Mouse (Mus musculus) cerebellum, postnatal 25 days (tissue): Measurements from ENCODE around the gene Sirt4.

ENCODE experiments used
- DNase-seq, 2 experiments: peaks; one replicate each; pipeline ENCODE4 v3.0.0; 2021; ENCODE audit warnings: mixed read lengths in 2 of 2

Gene Sirt4

DNA sequence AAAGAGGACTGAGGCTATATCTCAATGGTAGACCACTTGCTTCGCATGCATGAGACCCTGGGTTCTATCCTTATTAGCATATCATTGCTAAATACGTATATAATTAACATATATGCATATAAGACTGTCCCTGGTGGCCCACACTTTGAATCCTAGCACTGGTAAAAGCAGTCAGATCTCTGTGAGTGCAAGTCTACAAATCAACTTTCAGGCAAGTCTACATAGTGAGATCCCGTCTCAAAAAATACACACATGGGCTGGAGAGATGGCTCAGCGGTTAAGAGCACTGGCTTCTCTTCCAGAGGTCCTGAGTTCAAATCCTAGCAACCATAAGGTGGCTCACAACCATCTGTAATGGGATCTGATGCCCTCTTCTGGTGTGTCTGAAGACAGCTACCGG is 6.6 kb upstream of the Sirt4 start:
- DNase-seq: no peak

DNA sequence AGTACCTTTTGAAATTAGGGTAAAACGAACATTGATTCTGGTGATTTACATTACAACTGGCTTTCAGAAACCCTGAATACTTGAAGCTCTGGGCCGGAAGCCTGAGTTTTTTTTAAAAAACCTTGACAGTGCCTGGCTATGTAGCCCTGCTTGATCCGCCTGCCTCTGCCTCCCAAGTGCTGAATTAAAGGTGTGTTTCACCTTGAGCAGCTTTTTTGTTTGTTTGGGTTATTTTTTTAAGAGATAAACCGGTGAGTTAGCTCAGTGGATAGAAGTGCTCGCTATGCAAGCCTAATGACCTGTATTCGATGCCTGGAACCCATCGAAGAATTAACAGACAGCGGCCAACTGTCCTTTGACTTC is 6.1 kb upstream of the Sirt4 start:
- no peak for DNase-seq

DNA sequence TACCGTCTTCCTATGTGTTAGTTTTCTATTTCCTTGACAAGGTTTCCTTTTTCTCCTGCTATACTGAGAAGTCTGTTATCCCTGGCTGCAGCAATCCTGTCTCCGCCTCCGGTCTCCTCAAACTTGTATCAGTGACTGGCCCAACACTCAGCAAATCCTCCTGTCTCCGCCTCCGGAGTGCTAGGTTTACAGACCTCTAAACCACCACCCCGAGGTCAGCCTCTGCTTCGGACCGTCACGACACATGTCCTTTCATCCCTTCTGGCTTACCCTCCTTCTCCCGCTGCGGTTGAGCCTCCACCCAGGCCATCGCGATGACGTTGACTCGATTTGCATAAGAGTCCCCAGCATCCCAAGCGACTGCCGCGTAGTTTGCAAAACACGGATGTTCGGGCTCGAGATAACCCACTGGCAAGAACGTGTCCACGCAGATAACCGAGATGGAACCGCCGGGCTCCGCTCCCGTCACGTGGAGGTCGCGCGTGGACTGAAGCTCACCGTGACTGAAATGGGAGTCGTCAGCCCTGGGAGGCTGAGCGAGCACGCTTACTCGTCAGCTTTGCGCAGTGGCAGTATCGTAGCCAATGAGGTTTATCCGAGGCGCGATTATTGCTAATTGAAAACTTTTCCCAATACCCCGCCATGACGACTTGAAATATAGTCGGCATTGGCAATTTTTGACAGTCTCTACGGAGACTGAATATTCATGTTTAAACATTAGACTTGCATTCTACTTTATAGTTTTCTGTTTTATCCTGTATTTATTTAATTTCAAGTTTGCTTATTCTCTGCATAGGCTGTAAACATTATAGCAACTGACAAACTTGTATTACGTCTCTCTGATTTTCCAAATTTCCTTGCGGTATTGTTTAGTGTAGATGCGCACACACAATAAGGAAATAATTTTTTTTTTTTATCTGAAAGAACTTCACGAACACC is 5.4 kb upstream of the Sirt4 start:
- peak; percentile 92 to 94 for DNase-seq

DNA sequence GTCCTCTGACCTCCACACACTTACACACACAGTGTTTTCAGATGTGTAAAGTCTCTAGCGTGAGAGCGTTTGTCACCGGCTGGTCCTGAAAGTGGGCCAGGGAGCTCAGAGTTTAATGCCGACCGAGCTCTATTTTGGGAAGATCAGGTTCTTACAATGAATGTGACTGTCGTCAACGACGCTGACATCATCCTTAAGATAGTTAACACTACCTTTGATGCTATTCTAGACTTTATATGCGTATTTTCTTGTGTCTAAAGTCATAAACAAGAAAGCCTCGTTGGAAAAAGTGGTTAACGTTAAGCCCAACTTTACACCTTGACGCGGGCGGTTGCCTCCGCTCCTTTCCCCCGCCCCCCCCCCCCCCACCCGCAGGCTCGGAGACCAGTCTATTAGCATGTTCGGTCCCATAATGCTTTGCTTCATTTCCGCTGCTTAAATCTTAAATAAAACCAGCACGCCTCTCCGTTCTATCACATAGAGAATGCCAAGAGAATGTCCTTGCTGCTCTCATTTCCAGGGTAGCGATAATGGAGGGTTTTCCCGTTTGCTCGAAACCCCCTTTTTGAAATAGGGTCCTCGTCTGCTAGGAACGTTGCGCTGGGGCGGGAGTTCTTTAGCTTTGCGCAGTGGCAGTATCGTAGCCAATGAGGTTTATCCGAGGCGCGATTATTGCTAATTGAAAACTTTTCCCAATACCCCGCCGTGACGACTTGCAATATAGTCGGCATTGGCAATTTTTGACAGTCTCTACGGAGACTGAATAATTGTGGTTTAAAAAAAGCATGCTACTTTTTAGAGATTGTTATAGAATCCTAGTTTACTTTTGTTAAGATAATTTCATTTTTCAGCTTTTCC is 4.5 kb upstream of the Sirt4 start:
- DNase-seq: peak; percentile 80 to 89

DNA sequence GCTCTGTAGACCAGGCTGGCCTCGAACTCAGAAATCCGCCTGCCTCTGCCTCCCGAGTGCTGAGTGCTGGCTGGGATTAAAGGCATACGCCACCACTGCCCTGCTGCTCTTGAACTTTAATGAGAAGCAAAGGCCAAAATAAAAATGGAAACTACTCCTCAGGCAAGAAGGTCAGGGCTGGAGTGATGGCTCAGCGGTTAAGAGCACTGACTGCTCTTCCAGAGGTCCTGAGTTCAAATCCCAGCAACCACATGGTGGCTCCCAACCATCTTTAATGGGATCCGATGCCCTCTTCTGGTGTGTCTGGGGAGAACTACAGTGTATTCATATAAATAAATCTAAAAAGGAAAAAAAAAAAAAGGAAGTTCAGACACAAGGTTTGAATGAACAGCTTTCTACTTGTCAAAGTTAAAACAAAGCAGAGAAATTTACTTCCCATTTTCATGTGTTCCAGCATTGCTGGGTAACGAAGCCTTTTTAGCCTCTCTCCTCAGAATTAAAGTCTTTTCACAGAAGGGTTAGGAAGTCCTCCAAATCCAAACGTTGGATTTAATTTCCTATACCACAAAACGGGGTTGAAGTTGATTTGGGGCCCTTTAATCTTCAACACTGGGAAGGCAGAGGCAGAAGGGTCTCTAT is 3.5 kb upstream of the Sirt4 start:
- no peak for DNase-seq

DNA sequence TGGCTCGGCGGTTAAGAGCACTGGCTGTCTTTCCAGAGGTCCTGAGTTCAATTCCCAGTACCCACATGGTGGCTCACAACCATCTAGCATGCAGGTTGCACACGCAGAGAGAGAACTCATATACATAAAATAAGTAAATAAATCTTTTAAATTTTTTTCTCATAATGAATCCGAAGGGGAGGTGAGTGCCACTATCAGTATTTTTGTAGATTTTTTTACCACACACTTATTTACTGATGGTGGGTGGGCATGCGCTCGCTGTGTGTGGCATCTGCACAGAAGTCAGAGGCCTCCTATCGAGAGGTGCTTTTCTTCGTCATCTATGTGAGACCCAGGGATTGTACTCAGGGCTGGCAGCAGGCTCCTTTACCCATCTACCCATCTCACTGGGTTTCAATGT is 2.8 kb upstream of the Sirt4 start:
- DNase-seq: no peak

DNA sequence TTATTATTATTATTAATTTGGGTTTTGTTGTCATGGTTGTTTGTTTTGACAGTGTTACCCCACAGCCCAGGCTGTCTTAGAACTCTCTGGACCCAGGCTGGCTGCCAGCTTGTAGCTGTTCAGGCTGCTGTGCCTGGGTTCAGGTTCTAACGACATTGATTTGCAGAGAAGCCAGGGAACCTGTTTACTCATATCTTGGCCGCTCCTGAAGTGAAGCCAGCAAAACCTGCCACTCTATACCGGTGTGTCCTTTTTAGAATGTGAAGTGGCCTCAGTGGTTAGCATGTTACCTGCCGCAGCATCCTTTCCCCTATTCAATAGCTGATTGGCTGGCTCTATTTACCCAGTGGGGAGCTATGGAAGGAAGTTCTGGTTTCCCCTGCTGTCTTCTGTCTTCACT is 2.2 kb upstream of the Sirt4 start:
- DNase-seq: peak in 1 of 2 experiments; percentile 40

DNA sequence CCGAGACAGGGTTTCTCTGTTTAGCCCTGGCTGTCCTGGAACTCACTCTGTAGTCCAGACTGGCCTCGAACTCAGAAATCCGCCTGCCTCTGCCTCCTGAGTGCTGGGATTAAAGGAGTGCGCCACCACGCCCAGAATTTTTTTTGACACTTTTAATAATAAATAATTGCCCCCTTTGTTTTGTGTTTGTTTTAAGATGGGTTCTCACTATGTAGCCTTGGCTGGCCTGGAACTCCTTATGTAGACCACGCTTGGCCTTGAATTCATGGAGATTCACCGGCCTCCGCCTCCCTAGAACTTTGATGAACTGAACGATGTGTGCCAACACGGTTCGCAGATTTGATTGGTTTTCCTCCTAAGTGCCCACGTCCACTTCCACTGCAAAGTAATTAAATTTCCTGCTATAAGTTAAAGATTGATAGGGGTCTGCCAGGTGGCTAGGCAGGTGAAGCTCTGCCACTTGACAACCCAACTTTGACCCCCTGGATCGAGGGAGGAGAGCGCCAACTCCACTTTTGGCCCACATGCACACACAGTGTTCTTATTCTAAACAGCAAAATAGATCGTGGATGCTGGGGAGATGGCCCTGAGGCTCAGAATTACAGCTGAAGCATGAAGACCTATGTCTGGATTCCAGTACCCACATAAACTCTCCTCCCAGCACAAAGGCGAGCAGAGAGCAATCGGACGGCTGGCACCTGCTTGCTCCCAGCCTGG is 1.1 kb upstream of the Sirt4 start:
- DNase-seq: no peak

DNA sequence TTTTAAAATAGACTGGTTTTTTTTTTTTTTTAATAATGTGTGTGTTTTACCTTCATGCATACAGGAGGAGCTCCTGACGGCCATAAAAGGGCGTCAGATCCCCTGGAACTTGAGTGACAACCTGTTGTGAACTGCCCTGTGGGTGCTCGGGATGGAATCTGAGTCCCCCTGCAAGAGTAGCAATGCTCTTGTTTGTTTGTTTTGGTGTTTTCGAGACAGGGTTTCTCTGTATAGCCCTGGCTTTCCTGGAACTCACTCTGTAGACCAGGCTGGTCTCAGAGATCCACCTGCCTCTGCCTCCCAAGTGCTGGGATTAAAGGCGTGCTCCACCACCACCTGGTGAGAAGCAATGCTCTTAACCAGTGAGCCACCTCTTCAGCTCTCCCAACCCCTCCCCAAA is 471 bp upstream of the Sirt4 start:
- no peak for DNase-seq

DNA sequence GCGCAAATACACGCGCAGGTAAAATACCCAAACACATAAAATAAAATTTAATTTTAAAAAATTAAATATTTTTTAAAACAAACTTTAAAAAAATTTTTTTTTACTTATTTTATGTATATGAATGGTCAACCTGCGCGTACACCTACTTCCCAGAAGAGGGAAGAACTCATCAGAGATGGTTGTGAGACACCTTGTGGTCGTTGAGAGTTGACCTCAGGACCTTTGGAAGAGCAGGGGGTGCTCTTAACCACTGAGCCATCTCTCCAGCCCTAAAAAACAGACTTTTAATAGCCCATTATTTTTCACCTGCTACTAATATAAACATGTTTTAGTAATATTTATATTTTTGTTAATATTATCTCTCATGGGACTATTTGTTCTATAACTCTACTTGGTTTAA is 1.1 kb downstream of the Sirt4 start:
- no peak for DNase-seq

DNA sequence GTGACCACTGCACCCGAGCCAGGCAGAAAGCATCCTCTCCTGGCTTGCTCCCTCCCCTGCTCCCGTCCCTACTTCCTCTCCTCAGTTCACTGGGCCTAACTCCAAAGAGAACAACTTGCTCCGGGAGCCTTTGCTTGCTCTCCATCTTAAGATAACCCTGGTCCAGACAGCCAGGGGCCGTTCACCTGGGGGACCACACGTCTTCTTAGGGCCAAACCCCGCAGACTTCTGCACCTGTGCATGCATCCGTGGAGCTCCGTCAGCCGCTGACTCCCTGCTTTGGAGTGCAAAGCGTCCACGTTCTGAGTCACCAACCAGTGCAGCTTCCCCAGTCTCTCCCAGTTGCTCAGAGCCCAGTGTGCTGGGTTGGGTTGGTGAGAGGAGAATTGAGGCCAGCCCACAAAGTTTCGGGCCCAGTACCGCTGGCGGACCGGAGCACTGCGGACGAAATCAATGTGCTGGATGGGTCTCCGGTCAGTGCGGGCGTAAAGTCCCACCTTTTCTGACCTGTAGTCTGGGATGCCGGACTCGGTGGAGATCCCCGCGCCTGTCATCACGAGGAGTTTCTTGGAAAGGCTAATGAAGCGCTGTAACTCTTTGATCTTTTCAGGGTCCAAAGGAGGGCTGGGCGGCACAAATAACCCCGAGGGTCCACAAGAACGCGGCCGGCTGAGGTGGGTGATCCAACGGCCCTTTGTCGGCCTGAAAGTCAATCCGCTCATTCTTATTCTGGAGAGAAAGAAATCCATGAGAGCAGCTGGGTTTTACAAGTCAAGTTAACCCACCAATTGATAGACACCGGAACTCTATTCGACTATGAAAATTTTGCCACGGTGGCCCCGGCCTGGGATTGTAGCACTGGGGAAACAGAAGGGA is 1.9 kb downstream of the Sirt4 start:
- peak; percentile 48 to 53 for DNase-seq

DNA sequence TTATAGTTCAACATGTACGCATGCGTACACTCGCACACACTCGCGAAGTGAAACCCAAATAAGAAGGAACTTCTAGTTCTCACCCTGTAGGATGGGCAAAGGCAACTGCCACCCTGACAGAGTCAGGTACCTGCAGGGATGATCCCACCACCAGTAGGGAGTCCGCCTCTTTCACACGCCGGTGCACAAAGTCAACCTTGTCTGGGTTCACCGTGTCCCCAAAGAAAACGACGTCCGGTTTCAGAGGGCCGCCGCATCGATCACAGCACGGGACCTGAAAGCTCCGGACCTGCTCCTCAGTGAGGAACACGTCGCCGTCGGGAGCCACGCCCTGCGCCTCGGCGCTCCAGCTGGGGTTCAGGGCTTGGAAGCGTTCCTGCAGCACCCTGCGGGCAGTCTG is 4.4 kb downstream of the Sirt4 start:
- DNase-seq: peak in 1 of 2 experiments; percentile 54

DNA sequence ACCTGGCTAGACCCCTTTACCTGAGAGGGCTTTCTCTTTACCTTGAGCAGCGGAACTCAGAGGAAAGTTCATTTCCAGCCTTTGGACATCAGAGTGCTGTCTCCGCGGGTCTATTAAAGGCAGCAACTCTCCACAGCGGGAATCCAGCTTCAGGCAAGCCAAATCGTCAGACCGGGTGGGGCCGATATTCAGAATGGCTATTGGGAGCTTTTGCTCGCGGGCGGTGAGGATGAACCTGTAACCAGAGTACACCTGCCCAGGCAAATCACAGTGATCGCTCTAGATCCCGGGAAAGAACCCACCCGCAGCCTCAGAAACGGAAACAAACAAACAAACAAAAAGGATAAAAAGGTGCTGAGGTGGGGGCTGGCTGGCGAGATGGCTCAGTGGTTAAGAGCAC is 5.0 kb downstream of the Sirt4 start:
- DNase-seq: no peak

DNA sequence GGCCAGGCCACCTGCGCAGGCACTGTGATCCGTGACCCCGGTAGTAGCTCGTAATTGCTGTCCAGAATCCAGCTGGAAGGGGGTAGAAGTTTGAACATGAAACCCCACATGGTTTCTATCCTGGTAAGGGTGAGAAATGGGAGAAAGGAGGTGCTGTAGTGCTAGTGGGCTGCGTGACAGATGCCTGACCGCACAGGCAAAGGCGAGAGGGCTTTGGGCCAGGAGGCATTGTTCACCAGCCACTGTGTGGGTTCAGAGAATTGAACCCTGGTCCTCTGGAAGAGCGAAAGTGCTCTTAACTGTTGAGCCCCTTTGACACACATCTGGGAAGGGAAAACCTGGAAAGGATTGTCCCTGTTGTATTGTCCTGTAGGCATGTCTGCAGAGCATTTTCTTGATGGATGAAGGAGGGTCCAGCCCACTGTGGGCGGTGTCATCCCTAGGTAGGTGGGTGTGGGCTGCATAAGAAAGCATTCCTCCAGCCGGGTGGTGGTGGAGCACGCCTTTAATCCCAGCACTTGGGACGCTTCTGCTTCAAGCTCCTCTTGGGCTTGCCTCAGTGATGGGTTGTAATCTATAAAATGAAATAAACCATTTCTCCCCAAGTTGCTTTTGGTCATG is 8.3 kb downstream of the Sirt4 start:
- no peak for DNase-seq

DNA sequence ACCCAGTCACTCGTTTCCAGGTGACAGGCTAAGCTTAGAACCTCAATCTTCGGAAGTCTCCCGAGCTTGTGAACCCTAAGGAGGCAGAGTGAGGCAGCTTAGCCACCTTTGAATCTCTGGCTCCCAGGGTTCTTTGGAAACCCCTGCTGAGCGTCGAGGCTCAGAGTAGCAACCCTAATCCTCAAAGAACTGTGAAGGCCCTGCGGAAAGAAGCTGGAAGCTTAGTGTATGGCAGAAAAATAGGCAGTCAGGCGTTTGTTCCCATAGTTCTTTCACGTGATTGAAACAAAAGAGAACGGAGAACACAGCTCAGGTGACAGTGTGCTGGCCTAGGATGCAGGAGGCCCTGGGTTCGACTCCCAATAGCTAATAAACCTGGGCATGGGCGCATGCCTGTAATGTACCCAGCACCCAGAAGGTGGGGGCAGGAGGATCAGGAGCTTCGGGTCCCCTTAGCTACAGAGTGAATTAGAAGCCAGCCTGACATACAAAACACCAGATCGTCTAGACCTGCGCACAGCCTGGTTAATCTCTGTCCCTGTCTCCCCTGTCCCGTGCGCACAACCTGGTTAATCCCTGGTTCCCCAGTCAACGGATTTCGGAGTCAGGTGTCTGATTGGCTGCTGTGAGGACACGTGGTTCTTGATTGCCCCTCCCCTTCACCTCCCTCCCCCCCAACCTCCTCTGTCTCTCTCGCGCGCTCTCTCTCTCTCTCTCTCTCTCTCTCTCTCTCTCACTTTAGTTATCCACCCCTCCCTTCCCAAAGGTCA is 9.0 kb downstream of the Sirt4 start:
- DNase-seq: peak; percentile 57 to 69

DNA sequence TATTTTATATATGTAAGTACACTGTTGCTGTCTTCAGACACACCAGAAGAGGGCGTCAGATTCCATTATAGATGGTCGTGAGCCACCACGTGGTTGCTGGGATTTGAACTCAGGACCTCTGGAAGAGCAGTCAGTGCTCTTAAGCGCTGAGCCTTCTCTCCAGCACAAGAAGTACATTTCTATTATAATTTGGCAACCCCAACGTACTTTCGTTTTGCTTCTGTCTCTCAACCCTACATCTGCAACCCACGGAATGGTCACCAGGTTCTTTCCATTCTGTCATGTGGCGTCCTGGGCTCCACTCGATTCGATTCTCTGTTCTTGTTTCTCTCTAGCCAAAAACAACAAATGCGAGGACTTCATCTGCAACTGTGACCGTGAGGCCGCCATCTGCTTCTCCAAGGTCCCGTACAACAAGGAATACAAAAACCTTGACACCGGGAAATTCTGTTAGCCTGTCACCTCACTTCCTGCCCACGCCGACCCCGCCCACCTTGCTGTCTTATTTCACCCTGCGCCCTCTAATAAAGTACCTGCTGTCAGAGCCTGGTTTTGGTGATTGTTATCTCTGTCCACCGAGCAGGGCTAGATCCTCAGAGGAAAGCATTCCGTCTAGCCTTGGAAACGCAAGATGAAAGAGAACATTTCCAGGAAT is 10.2 kb downstream of the Sirt4 start:
- DNase-seq: no peak

DNA sequence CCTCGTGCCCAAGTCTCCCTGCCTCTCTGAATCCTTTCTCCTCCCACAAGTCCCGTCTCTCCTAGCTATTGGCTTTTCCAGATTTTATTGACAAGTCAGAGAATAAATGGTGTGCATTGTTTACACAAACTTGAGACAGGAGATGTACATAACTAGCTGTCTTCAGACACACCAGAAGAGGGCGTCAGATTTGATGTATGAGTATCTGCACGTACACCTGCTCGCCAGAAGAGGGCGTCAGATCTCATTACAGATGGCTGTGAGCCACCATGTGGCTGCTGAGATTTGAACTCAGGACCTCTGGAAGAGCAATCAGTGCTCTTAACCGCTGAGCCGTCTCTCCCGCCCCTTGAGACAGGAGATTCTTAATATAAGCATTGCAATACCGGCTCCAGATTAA is 11.3 kb downstream of the Sirt4 start:
- no peak for DNase-seq

DNA sequence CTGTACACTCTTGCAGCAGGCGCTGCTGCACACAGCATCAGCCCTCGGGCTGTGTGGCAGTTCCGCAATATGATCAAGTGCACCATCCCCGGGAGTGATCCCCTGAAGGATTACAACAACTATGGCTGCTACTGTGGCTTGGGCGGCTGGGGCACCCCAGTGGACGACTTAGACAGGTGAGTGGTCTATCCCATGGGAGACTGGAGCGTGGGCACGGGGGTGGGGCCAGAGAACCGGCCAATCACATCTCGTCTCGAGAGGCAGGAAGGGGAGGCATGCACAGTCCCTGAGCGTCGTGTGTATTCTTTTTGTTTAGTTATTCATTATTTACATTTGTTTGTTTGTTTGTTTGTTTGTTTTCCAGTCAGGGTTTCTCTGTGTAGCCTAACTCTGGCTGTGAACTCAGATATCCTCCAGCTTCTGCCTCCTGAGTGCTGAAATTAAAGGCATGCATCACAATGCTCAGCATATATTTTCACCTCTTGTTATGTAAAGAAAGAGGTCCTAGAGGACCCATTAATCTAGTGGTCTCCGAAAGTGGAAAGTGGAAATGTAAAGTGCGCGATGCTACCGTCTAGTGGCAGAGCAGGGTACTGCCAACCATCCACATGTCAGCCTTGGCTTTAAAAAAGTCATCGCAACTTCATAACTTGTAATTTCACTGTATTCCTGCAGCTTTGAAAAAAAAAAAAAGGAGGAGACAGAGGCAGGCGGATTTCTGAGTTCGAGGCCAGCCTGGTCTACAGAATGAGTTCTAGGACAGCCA is 13.6 kb downstream of the Sirt4 start:
- DNase-seq: peak; percentile 62 to 76

DNA sequence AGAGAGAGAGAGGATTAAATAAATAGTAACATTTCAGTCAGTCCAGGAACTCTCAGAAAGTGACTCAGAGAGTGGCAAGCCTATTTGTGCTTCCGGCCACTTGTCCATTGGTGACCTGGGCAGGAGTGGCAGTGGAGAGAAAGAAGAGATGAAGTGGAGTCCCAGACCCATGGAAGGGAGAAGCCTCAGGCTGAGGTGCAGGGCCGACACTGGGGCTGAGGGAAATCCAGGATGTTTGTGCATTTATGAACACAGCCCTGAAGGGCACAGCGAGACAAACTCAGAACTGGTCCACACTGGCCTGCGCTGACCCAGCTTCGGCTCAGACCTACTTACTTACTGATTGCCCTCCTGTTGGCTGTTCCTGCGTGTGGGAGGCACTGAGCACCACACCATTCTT is 14.7 kb downstream of the Sirt4 start:
- DNase-seq: no peak
